Mouse (Mus musculus) embryonic facial prominence, embryonic 14.5 days (tissue): ENCODE data around the gene Trmt1. TPM values are rescaled to one million over a fixed set of nuclear protein-coding genes. Genes with fewer than 3 reads are reported as not detected.

Source experiments
- ATAC-seq: fragments of 200-750 bp; cut with Nextera tagmentation; 2 replicates; pipeline ENCODE4 v1.8.0; 2017; ENCODE audit warnings: low read depth, moderate number of reproducible peaks, moderate TSS enrichment
- DNase-seq: peaks from one replicate; pipeline ENCODE4 v3.0.0-alpha.2; 2015; ENCODE audit warnings: low spot score
- H3K27ac ChIP-seq: fragments of 300-500 bp; sonication (generic); replicated peaks from 2 replicates; pipeline ENCODE4 v1.5.1; 2014; ENCODE audit warnings: low read depth, mild to moderate bottlenecking, low read length, moderate library complexity
- H3K27me3 ChIP-seq: fragments of 300-500 bp; sonication (generic); replicated peaks from 2 replicates; pipeline ENCODE4 v1.6.1; 2014; ENCODE audit warnings: low read length; ENCODE audit not compliant: control insufficient read depth, insufficient read depth
- H3K36me3 ChIP-seq: fragments of 300-500 bp; sonication (generic); 2 replicates; pipeline ENCODE4 v1.6.1; 2014; ENCODE audit warnings: low read length, mixed read lengths; ENCODE audit not compliant: control insufficient read depth, insufficient read depth
- H3K4me1 ChIP-seq: fragments of 300-500 bp; sonication (generic); 2 replicates; pipeline ENCODE4 v1.6.1; 2014; ENCODE audit warnings: antibody characterized with exemption, low read length; ENCODE audit not compliant: control insufficient read depth, insufficient read depth
- H3K4me2 ChIP-seq: fragments of 300-500 bp; sonication (generic); 2 replicates; pipeline ENCODE4 v1.6.1; 2014; ENCODE audit warnings: low read depth, mild to moderate bottlenecking, low read length, moderate library complexity, mixed read lengths
- H3K4me3 ChIP-seq: fragments of 300-500 bp; sonication (generic); 2 replicates; pipeline ENCODE4 v1.5.1; 2014; ENCODE audit warnings: low read depth, mild to moderate bottlenecking, low read length
- H3K9ac ChIP-seq: fragments of 300-500 bp; sonication (generic); 2 replicates; pipeline ENCODE4 v1.6.1; 2014; ENCODE audit warnings: low read depth, mild to moderate bottlenecking, low read length, moderate library complexity, mixed read lengths
- H3K9me3 ChIP-seq: fragments of 300-500 bp; sonication (generic); 2 replicates; pipeline ENCODE4 v1.6.1; 2016; ENCODE audit warnings: low read length; ENCODE audit not compliant: control insufficient read depth
- WGBS: fragments of 180-500 bp; shearing (Covaris S2); extraction: QIAGEN DNeasy Blood & Tissue Kit; methylation state at CpG from one replicate; pipeline ENCODE4 v1.1.7; 2014; 5-methylcytosine and 5-hydroxymethylcytosine counted together
- polyA plus RNA-seq: library from polyadenylated mRNA; unstranded; fragments of >200 nt; fragmentation: Nextera tagmentation; extraction: Ambion mirVana; gene quantifications from 2 replicates; pipeline ENCODE4 v1.2.1, GENCODE M21; 2014

Gene Trmt1
- polyA plus RNA-seq, 1 experiment from 2014 or later, result 55.8 TPM

GRCm38 (mm10) chr8:84714161-84714560, 28.1 kb downstream of the Trmt1 start:
- H3K9ac ChIP-seq, result no peak overlapping the region
- H3K4me1 ChIP-seq, result peaks cover 52% of the 10 kb centered on the region
- no peak for ATAC-seq
- no peaks in the 10 kb centered on the region for H3K27me3 ChIP-seq
- H3K4me3 ChIP-seq, result no peak overlapping the region
- no peak overlapping the region for H3K4me2 ChIP-seq
- H3K9me3 ChIP-seq, result no peaks in the 10 kb centered on the region
- WGBS, result 64% methylated on average over 4 of the region's 4 CpGs
- peak overlapping the region; percentile 93 for H3K27ac ChIP-seq
- peaks cover 56% of the 10 kb centered on the region for H3K36me3 ChIP-seq
- DNase-seq, result no peak

- Histone ChIP-seq H3K4me3 (no peak overlapping the region), H3K36me3 (peaks cover 72% of the 10 kb centered on the region), H3K9me3 (no peaks in the 10 kb centered on the region), H3K4me1 (peaks cover 45% of the 10 kb centered on the region), H3K27me3 (no peaks in the 10 kb centered on the region), H3K9ac (peak overlapping the region; percentile 40; the same call in 1 of the 2 replicates), H3K4me2 (0 out of 2 replicates have a peak overlapping the region, but pooled peaks have one; percentile 12), H3K27ac (peak overlapping the region; percentile 61)
- ATAC-seq, result no peak
- no peak for DNase-seq
- 21% methylated on average over 23 of the region's 27 CpGs for WGBS
Observed at GRCm38 (mm10) chr8:84715893-84716468, 29.9 kb downstream of the Trmt1 start.

GRCm38 (mm10) chr8:84716790-84717189, 30.7 kb downstream of the Trmt1 start:
- Histone ChIP-seq H3K9ac (no peak overlapping the region), H3K9me3 (no peaks in the 10 kb centered on the region), H3K27me3 (no peaks in the 10 kb centered on the region), H3K4me3 (no peak overlapping the region), H3K4me2 (no peak overlapping the region), H3K36me3 (peaks cover 72% of the 10 kb centered on the region), H3K4me1 (peaks cover 38% of the 10 kb centered on the region), H3K27ac (peak overlapping the region; percentile 45)
- 71% methylated on average over 11 of the region's 11 CpGs for WGBS
- DNase-seq (no peak), ATAC-seq (no peak)

- Histone ChIP-seq H3K4me2 (no peak overlapping the region), H3K4me1 (peaks cover 38% of the 10 kb centered on the region), H3K27me3 (no peaks in the 10 kb centered on the region), H3K9me3 (no peaks in the 10 kb centered on the region), H3K36me3 (peaks cover 73% of the 10 kb centered on the region), H3K27ac (no peak overlapping the region), H3K9ac (no peak overlapping the region), H3K4me3 (no peak overlapping the region)
- DNase-seq (no peak), ATAC-seq (no peak)
- WGBS, result 92% methylated on average over 5 of the region's 5 CpGs
Observed at GRCm38 (mm10) chr8:84718476-84718875, 32.4 kb downstream of the Trmt1 start.

GRCm38 (mm10) chr8:84718959-84719690, 33.0 kb downstream of the Trmt1 start:
- Histone ChIP-seq H3K36me3 (peaks cover 70% of the 10 kb centered on the region), H3K9me3 (no peaks in the 10 kb centered on the region), H3K27ac (no peak overlapping the region), H3K4me1 (peaks cover 38% of the 10 kb centered on the region), H3K27me3 (no peaks in the 10 kb centered on the region), H3K4me2 (no peak overlapping the region), H3K4me3 (no peak overlapping the region), H3K9ac (no peak overlapping the region)
- 73% methylated on average over 5 of the region's 5 CpGs for WGBS
- ATAC-seq, result no peak
- no peak for DNase-seq

- DNase-seq (no peak), ATAC-seq (no peak)
- Histone ChIP-seq H3K9ac (no peak overlapping the region), H3K9me3 (no peaks in the 10 kb centered on the region), H3K4me3 (0 out of 2 replicates have a peak overlapping the region, but pooled peaks have one; percentile 3), H3K36me3 (peaks cover 78% of the 10 kb centered on the region), H3K4me1 (peaks cover 46% of the 10 kb centered on the region), H3K27me3 (no peaks in the 10 kb centered on the region), H3K27ac (peak overlapping the region; percentile 98), H3K4me2 (peak overlapping the region; percentile 45; the same call in 1 of the 2 replicates)
- WGBS, result 41% methylated on average over 6 of the region's 6 CpGs
Observed at GRCm38 (mm10) chr8:84722530-84722849, 36.4 kb downstream of the Trmt1 start.

GRCm38 (mm10) chr8:84722850-84723570, 36.9 kb downstream of the Trmt1 start, which contains the start of gene G430095P16Rik:
TSS of gene G430095P16Rik (plus strand) at chr8:84723007.
- DNase-seq (peak; percentile 97), ATAC-seq (peak; percentile 90)
- Histone ChIP-seq H3K4me3 (peak within 1 kb of the TSS; percentile 18), H3K4me2 (peak within 1 kb of the TSS; percentile 45), H3K9ac (peak within 1 kb of the TSS; percentile 44), H3K4me1 (peaks cover 46% of the 10 kb centered on the region), H3K27ac (peak within 1 kb of the TSS; percentile 98), H3K27me3 (no peaks in the 10 kb centered on the region), H3K36me3 (peaks cover 78% of the 10 kb centered on the region), H3K9me3 (no peaks in the 10 kb centered on the region)
- 6% methylated on average over 10 of the region's 10 CpGs for WGBS

GRCm38 (mm10) chr8:84723571-84723900, 37.4 kb downstream of the Trmt1 start:
- ATAC-seq (no peak), DNase-seq (no peak)
- H3K9me3 ChIP-seq, result no peaks in the 10 kb centered on the region
- 10% methylated on average over 5 of the region's 7 CpGs for WGBS
- H3K27ac ChIP-seq, result peak overlapping the region; percentile 98
- H3K36me3 ChIP-seq, result peaks cover 78% of the 10 kb centered on the region
- no peaks in the 10 kb centered on the region for H3K27me3 ChIP-seq
- H3K9ac ChIP-seq, result peak overlapping the region; percentile 14
- H3K4me1 ChIP-seq, result peaks cover 46% of the 10 kb centered on the region
- peak overlapping the region; percentile 45 for H3K4me2 ChIP-seq
- H3K4me3 ChIP-seq, result no peak overlapping the region; the same call in 1 of the 2 replicates
